Comparison of ENCODE assay signal across 9 mouse cellular contexts in genomic region chr14:20701554-20701953, GRCm38 (mm10). TPM values are rescaled to one million over a fixed set of nuclear protein-coding genes. Genes with fewer than 3 reads are reported as not detected.
DNase-seq lines count a peak whose midpoint lies in the region; ATAC-seq lines count a peak whose summit lies in the region.
"Had no signal": no experiment of that assay in that cellular context is flagged by ENCODE, and none has a peak within 500 bp of the region (broad histone marks: within the 10 kb centered on the region; RNA-seq: fewer than 3 reads in every experiment).

No protein-coding gene starts in this region.

- H3K4me3 ChIP-seq in kidney, embryonic 14.5 days (ENCODE audit: low read length): peak overlapping the region; percentile 90
- peak overlapping the region; percentile 10; the same call in 1 of the 2 replicates for H3K4me3 ChIP-seq in brown adipose tissue, adult 24 weeks (ENCODE audit: insufficient read depth, low read depth, low read length)
- H3K4me3 ChIP-seq in hindbrain, embryonic 15.5 days: peak overlapping the region; percentile 95
- no peak overlapping the region for H3K4me3 ChIP-seq in midbrain, embryonic 14.5 days (replicated peaks; ENCODE audit: low read depth, low read length)

- DNase-seq in kidney, adult 9 months: no peak
- DNase-seq in midbrain, embryonic 14.5 days: no peak
- DNase-seq in adrenal gland, adult 18-20 months (ENCODE audit: low spot score in 2 of 2): no peak
- no peak for DNase-seq in thymus, postnatal 36 days
- no peak for DNase-seq in gastrocnemius, postnatal 25 days
- DNase-seq: right cerebral cortex, postnatal 4 days had no signal

- H3K27ac ChIP-seq in kidney, embryonic 14.5 days (ENCODE audit: low read depth, low read length): no peak overlapping the region
- no peak overlapping the region for H3K27ac ChIP-seq in brown adipose tissue, adult 24 weeks (replicated peaks; ENCODE audit: low read depth, low read length)
- no peak overlapping the region for H3K27ac ChIP-seq in hindbrain, embryonic 15.5 days (replicated peaks)
- no peak overlapping the region for H3K27ac ChIP-seq in midbrain, embryonic 14.5 days (replicated peaks; ENCODE audit: low read depth, low read length)

- ATAC-seq in kidney, embryonic 14.5 days (ENCODE audit: low FRiP score, low TSS enrichment): no peak
- no peak for ATAC-seq in hindbrain, embryonic 15.5 days (ENCODE audit: low FRiP score, low read depth)
- ATAC-seq in midbrain, embryonic 14.5 days (ENCODE audit: low FRiP score, low TSS enrichment): no peak

- peaks cover 23% of the 10 kb centered on the region for H3K36me3 ChIP-seq in kidney, embryonic 14.5 days (ENCODE audit: control insufficient read depth, insufficient read depth, low read length)
- H3K36me3 ChIP-seq in hindbrain, embryonic 15.5 days: peaks cover 14% of the 10 kb centered on the region; the same call in 1 of the 2 replicates
- H3K36me3 ChIP-seq in midbrain, embryonic 14.5 days (ENCODE audit: control insufficient read depth, insufficient read depth, low read length): peaks cover 16% of the 10 kb centered on the region

- H3K9me3 ChIP-seq in kidney, embryonic 14.5 days (ENCODE audit: control insufficient read depth, low read length): no peaks in the 10 kb centered on the region
- no peaks in the 10 kb centered on the region for H3K9me3 ChIP-seq in hindbrain, embryonic 15.5 days
- H3K9me3 ChIP-seq in midbrain, embryonic 14.5 days (ENCODE audit: control insufficient read depth, low read length): no peaks in the 10 kb centered on the region

- H3K4me1 ChIP-seq in kidney, embryonic 14.5 days (ENCODE audit: control insufficient read depth, insufficient read depth, low read length): peaks cover 35% of the 10 kb centered on the region
- peaks cover 4% of the 10 kb centered on the region; the same call in 1 of the 2 replicates for H3K4me1 ChIP-seq in brown adipose tissue, adult 24 weeks (ENCODE audit: control insufficient read depth, insufficient read depth, insufficient read length, low read length)
- peaks cover 63% of the 10 kb centered on the region for H3K4me1 ChIP-seq in hindbrain, embryonic 15.5 days (replicated peaks)
- H3K4me1 ChIP-seq in midbrain, embryonic 14.5 days (ENCODE audit: control insufficient read depth, insufficient read depth, low read length): peaks cover 55% of the 10 kb centered on the region

- H3K27me3 ChIP-seq in kidney, embryonic 14.5 days (ENCODE audit: control insufficient read depth, insufficient read depth, low read length): no peaks in the 10 kb centered on the region
- H3K27me3 ChIP-seq in hindbrain, embryonic 15.5 days: no peaks in the 10 kb centered on the region
- no peaks in the 10 kb centered on the region for H3K27me3 ChIP-seq in midbrain, embryonic 14.5 days (ENCODE audit: control insufficient read depth, insufficient read depth, low read length)

- 78% methylated on average over 8 of the region's 8 CpGs for WGBS in kidney, embryonic 14.5 days
- 84% methylated on average over 8 of the region's 8 CpGs for WGBS in hindbrain, embryonic 15.5 days
- WGBS in midbrain, embryonic 14.5 days: 85% methylated on average over 8 of the region's 8 CpGs

- H3K9ac ChIP-seq in kidney, embryonic 14.5 days (ENCODE audit: low read depth, low read length): peak overlapping the region; percentile 89; the same call in 1 of the 2 replicates
- H3K9ac ChIP-seq in hindbrain, embryonic 15.5 days: no peak overlapping the region
- H3K9ac ChIP-seq in midbrain, embryonic 14.5 days (replicated peaks; ENCODE audit: low read length): peak overlapping the region; percentile 84; the same call in 1 of the 2 replicates

- peak overlapping the region; percentile 63 for H3K4me2 ChIP-seq in kidney, embryonic 14.5 days (replicated peaks; ENCODE audit: low read depth, low read length)
- peak overlapping the region; percentile 62 for H3K4me2 ChIP-seq in hindbrain, embryonic 15.5 days
- H3K4me2 ChIP-seq in midbrain, embryonic 14.5 days (ENCODE audit: low read length): peak overlapping the region; percentile 73

RNA-seq across cellular contexts. Expression of gene Chchd1, which starts 1.3 kb away (rescaled TPM):
- polyA plus RNA-seq in kidney, embryonic 14.5 days (2014; fragmentation: Nextera tagmentation; extraction: Ambion mirVana): 218 and 327 TPM in 2 replicates
- polyA plus RNA-seq in brown adipose tissue, adult 24 weeks (2012; ENCODE audit: insufficient read depth, insufficient read length, missing spikeins): 233 and 294 TPM in 2 replicates
- 172 and 184 TPM in 2 replicates for polyA plus RNA-seq in hindbrain, embryonic 15.5 days (2015; fragmentation: Nextera tagmentation; extraction: Ambion mirVana)
- polyA plus RNA-seq in midbrain, embryonic 14.5 days (2014; fragmentation: Nextera tagmentation; extraction: Ambion mirVana): 188 and 214 TPM in 2 replicates
- 10 to 100 TPM; 80.8 to 90.3 TPM for total RNA-seq in adrenal gland, adult 18-20 months (2021)
- total RNA-seq in gastrocnemius, postnatal 25 days (2021): 100 to 1,000 TPM; 110 to 119 TPM

RNA-seq across cellular contexts. Expression of gene Zswim8, which starts 5.8 kb away (rescaled TPM):
- polyA plus RNA-seq in kidney, embryonic 14.5 days (2014; fragmentation: Nextera tagmentation; extraction: Ambion mirVana): 30.1 and 32.1 TPM in 2 replicates
- polyA plus RNA-seq in brown adipose tissue, adult 24 weeks (2012; ENCODE audit: insufficient read depth, insufficient read length, missing spikeins): 22.1 and 28.2 TPM in 2 replicates
- 45.1 and 46.9 TPM in 2 replicates for polyA plus RNA-seq in hindbrain, embryonic 15.5 days (2015; fragmentation: Nextera tagmentation; extraction: Ambion mirVana)
- 47.7 and 57.3 TPM in 2 replicates for polyA plus RNA-seq in midbrain, embryonic 14.5 days (2014; fragmentation: Nextera tagmentation; extraction: Ambion mirVana)
- 100 to 1,000 TPM; 129 to 136 TPM for total RNA-seq in adrenal gland, adult 18-20 months (2021)
- total RNA-seq in gastrocnemius, postnatal 25 days (2021): 10 to 100 TPM; 33.0 to 33.6 TPM

RNA-seq across cellular contexts. Expression of gene Fut11, which starts 6.8 kb away (rescaled TPM):
- polyA plus RNA-seq in kidney, embryonic 14.5 days (2014; fragmentation: Nextera tagmentation; extraction: Ambion mirVana): 15.1 and 19.9 TPM in 2 replicates
- polyA plus RNA-seq in brown adipose tissue, adult 24 weeks (2012; ENCODE audit: insufficient read depth, insufficient read length, missing spikeins): 1.6 and 3.3 TPM in 2 replicates
- 29.8 and 30.4 TPM in 2 replicates for polyA plus RNA-seq in hindbrain, embryonic 15.5 days (2015; fragmentation: Nextera tagmentation; extraction: Ambion mirVana)
- polyA plus RNA-seq in midbrain, embryonic 14.5 days (2014; fragmentation: Nextera tagmentation; extraction: Ambion mirVana): 17.9 and 22.2 TPM in 2 replicates
- 10 to 100 TPM; 12.2 to 16.8 TPM for total RNA-seq in adrenal gland, adult 18-20 months (2021)
- 1 to 10 TPM; 2.7 to 4.0 TPM for total RNA-seq in gastrocnemius, postnatal 25 days (2021)

RNA-seq across cellular contexts. Expression of gene Sec24c, which starts 27.4 kb away (rescaled TPM):
- 47.7 and 93.8 TPM in 2 replicates for polyA plus RNA-seq in kidney, embryonic 14.5 days (2014; fragmentation: Nextera tagmentation; extraction: Ambion mirVana)
- polyA plus RNA-seq in brown adipose tissue, adult 24 weeks (2012; ENCODE audit: insufficient read depth, insufficient read length, missing spikeins): 27.2 and 38.4 TPM in 2 replicates
- 89.5 and 101 TPM in 2 replicates for polyA plus RNA-seq in hindbrain, embryonic 15.5 days (2015; fragmentation: Nextera tagmentation; extraction: Ambion mirVana)
- 54.0 and 81.5 TPM in 2 replicates for polyA plus RNA-seq in midbrain, embryonic 14.5 days (2014; fragmentation: Nextera tagmentation; extraction: Ambion mirVana)
- 100 to 1,000 TPM; 120 to 132 TPM for total RNA-seq in adrenal gland, adult 18-20 months (2021)
- total RNA-seq in gastrocnemius, postnatal 25 days (2021): 10 to 100 TPM; 65.0 to 68.8 TPM

RNA-seq across cellular contexts. Expression of gene Ndst2, which starts 32.8 kb away (rescaled TPM):
- polyA plus RNA-seq in kidney, embryonic 14.5 days (2014; fragmentation: Nextera tagmentation; extraction: Ambion mirVana): 21.3 and 32.1 TPM in 2 replicates
- 3.9 and 4.8 TPM in 2 replicates for polyA plus RNA-seq in brown adipose tissue, adult 24 weeks (2012; ENCODE audit: insufficient read depth, insufficient read length, missing spikeins)
- polyA plus RNA-seq in hindbrain, embryonic 15.5 days (2015; fragmentation: Nextera tagmentation; extraction: Ambion mirVana): 18.6 and 19.9 TPM in 2 replicates
- 14.5 and 20.5 TPM in 2 replicates for polyA plus RNA-seq in midbrain, embryonic 14.5 days (2014; fragmentation: Nextera tagmentation; extraction: Ambion mirVana)
- 10 to 100 TPM; 21.6 to 26.1 TPM for total RNA-seq in adrenal gland, adult 18-20 months (2021)
- 1 to 10 TPM; 6.0 to 6.6 TPM for total RNA-seq in gastrocnemius, postnatal 25 days (2021)
